Mouse (Mus musculus): ENCODE measurements around the gene Dnajb2.

- TF ChIP-seq EP300 (optimal IDR thresholded peaks at IDR 0.05) = no peak
- no peak for TF ChIP-seq CTCF (IDR thresholded peaks at IDR 0.05; ENCODE audit: low read depth)
Measured at GRCm38 (mm10) chr1:75192452-75192851, 43.8 kb upstream of the Dnajb2 start.

Data from stomach, postnatal 0 days (tissue).